Mouse (Mus musculus): ENCODE measurements around the gene Mafk.

Mafk gene

GRCm38 (mm10) chr5:139827593-139827992, 36.3 kb downstream of the Mafk start:
- peaks cover 31% of the 10 kb centered on the region for H3K36me3 ChIP-seq (ENCODE audit: insufficient read depth, low read length)
- peaks cover 40% of the 10 kb centered on the region for H3K4me1 ChIP-seq (replicated peaks; ENCODE audit: low read depth, low read length)
- no peaks in the 10 kb centered on the region for H3K9me3 ChIP-seq (ENCODE audit: low read length)
- no peak overlapping the region for H3K4me3 ChIP-seq (replicated peaks; ENCODE audit: low read length)
- no peak for TF ChIP-seq NANOG (IDR thresholded peaks at IDR 0.05; ENCODE audit: borderline replicate concordance, low read length)
- TF ChIP-seq CTCF (conservative IDR thresholded peaks at IDR 0.05; ENCODE audit: low read length) = peak; percentile 81
- no peak for TF ChIP-seq POU5F1 (IDR thresholded peaks at IDR 0.05; ENCODE audit: borderline replicate concordance, low read length)
- H3K27me3 ChIP-seq (ENCODE audit: insufficient read depth, low read length) = no peaks in the 10 kb centered on the region

- Histone ChIP-seq H3K27me3 (ENCODE audit: insufficient read depth, low read length) (no peaks in the 10 kb centered on the region), H3K4me3 (replicated peaks; ENCODE audit: low read length) (no peak overlapping the region), H3K4me1 (replicated peaks; ENCODE audit: low read depth, low read length) (peaks cover 25% of the 10 kb centered on the region), H3K36me3 (ENCODE audit: insufficient read depth, low read length) (peaks cover 14% of the 10 kb centered on the region), H3K9me3 (ENCODE audit: low read length) (no peaks in the 10 kb centered on the region)
- TF ChIP-seq NANOG (IDR thresholded peaks at IDR 0.05; ENCODE audit: borderline replicate concordance, low read length) = no peak
- no peak for TF ChIP-seq POU5F1 (IDR thresholded peaks at IDR 0.05; ENCODE audit: borderline replicate concordance, low read length)
- TF ChIP-seq CTCF (conservative IDR thresholded peaks at IDR 0.05; ENCODE audit: low read length) = no peak
These were observed 38.1 kb downstream of the Mafk start for GRCm38 (mm10) chr5:139829384-139829783.

GRCm38 (mm10) chr5:139830734-139831133, 39.4 kb downstream of the Mafk start:
- peaks cover 2% of the 10 kb centered on the region; the same call in 1 of the 2 replicates for H3K36me3 ChIP-seq (ENCODE audit: insufficient read depth, low read length)
- H3K4me3 ChIP-seq (replicated peaks; ENCODE audit: low read length) = peak overlapping the region; percentile 29; the same call in 1 of the 2 replicates
- TF ChIP-seq NANOG (IDR thresholded peaks at IDR 0.05; ENCODE audit: borderline replicate concordance, low read length) = no peak
- H3K27me3 ChIP-seq (ENCODE audit: insufficient read depth, low read length) = no peaks in the 10 kb centered on the region
- H3K4me1 ChIP-seq (replicated peaks; ENCODE audit: low read depth, low read length) = peaks cover 13% of the 10 kb centered on the region
- no peaks in the 10 kb centered on the region for H3K9me3 ChIP-seq (ENCODE audit: low read length)

DNA sequence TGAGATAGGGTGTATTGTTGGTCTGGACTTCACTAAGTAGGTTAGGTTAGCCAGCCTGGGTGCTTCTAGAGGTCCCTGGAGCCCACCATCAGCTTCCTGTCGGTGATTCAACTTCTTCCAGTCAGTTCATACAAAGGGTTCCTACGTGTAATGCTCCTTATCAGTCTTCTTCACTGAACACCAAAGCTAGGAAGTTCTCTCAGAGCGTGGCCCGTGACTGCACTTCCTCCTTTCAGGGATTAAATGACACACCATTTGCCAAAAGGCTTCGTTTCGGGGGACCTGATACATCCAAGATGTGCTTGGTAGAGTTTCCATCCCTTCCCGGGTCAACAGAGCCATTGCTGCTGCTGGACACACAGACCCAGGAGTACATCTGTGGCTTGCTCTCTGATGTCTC, 40.8 kb downstream of the Mafk start:
- H3K9me3 ChIP-seq (ENCODE audit: low read length) = no peaks in the 10 kb centered on the region
- H3K4me3 ChIP-seq (replicated peaks; ENCODE audit: low read length) = no peak overlapping the region
- no peaks in the 10 kb centered on the region for H3K36me3 ChIP-seq (ENCODE audit: insufficient read depth, low read length)
- peaks cover 9% of the 10 kb centered on the region; the same call in 1 of the 2 replicates for H3K4me1 ChIP-seq (replicated peaks; ENCODE audit: low read depth, low read length)
- no peak for TF ChIP-seq CTCF (conservative IDR thresholded peaks at IDR 0.05; ENCODE audit: low read length)
- no peak for TF ChIP-seq NANOG (IDR thresholded peaks at IDR 0.05; ENCODE audit: borderline replicate concordance, low read length)
- TF ChIP-seq POU5F1 (IDR thresholded peaks at IDR 0.05; ENCODE audit: borderline replicate concordance, low read length) = no peak
- H3K27me3 ChIP-seq (ENCODE audit: insufficient read depth, low read length) = no peaks in the 10 kb centered on the region

DNA sequence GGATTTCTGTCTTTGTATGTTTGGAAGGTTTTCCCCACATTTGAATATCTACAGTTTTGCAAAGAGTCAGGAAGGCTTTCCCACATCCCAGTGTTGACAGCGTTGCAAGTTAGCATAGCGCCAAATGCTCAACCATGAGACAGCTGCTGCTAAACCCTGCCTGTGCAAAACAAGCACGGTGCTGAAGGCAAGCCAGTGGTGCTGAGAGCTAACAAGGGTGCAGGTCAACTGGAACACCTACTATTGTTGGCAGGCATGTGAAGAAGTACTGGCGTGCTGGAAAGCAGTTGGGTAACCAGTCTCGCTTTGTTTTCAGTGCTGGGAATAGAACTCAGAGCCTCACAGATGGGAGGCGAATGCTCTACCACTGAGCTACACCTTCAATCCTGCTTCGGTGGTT, 44.4 kb downstream of the Mafk start:
- H3K36me3 ChIP-seq (ENCODE audit: insufficient read depth, low read length) = no peaks in the 10 kb centered on the region
- H3K4me3 ChIP-seq (replicated peaks; ENCODE audit: low read length) = no peak overlapping the region
- no peaks in the 10 kb centered on the region for H3K27me3 ChIP-seq (ENCODE audit: insufficient read depth, low read length)
- no peaks in the 10 kb centered on the region for H3K9me3 ChIP-seq (ENCODE audit: low read length)
- peaks cover 7% of the 10 kb centered on the region; the same call in 1 of the 2 replicates for H3K4me1 ChIP-seq (replicated peaks; ENCODE audit: low read depth, low read length)
- TF ChIP-seq POU5F1 (IDR thresholded peaks at IDR 0.05; ENCODE audit: borderline replicate concordance, low read length) (no peak), CTCF (conservative IDR thresholded peaks at IDR 0.05; ENCODE audit: low read length) (no peak), NANOG (IDR thresholded peaks at IDR 0.05; ENCODE audit: borderline replicate concordance, low read length) (no peak)

- H3K4me1 ChIP-seq (replicated peaks; ENCODE audit: low read depth, low read length) = no peaks in the 10 kb centered on the region
- TF ChIP-seq CTCF (conservative IDR thresholded peaks at IDR 0.05; ENCODE audit: low read length) (peak; percentile 37), NANOG (IDR thresholded peaks at IDR 0.05; ENCODE audit: borderline replicate concordance, low read length) (no peak)
- H3K36me3 ChIP-seq (ENCODE audit: insufficient read depth, low read length) = no peaks in the 10 kb centered on the region
- no peaks in the 10 kb centered on the region for H3K9me3 ChIP-seq (ENCODE audit: low read length)
- H3K27me3 ChIP-seq (ENCODE audit: insufficient read depth, low read length) = peaks cover 14% of the 10 kb centered on the region
- no peak overlapping the region for H3K4me3 ChIP-seq (replicated peaks; ENCODE audit: low read length)
These were observed 47.2 kb downstream of the Mafk start for GRCm38 (mm10) chr5:139838476-139838892.

DNA sequence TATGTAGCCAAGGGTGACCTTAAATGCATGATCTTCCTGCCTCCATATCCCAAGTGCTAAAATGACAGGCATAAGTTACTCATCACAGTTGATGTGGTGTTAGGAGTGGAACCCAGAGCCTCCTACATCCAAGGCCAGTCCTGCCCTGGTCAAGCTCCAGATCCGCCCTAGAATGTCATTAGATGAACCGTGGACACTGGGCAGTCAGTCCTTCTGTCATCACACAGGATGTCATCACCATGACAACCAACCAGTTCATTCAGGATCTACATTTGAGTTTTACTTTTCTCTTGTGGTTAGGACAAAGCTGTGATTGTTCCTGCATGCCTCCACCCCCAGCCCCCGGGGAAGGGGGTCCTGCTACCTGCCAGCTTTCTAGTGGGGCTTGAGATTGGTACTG, 47.8 kb downstream of the Mafk start:
- no peak overlapping the region for H3K4me3 ChIP-seq (replicated peaks; ENCODE audit: low read length)
- TF ChIP-seq POU5F1 (IDR thresholded peaks at IDR 0.05; ENCODE audit: borderline replicate concordance, low read length) = no peak
- no peak for TF ChIP-seq NANOG (IDR thresholded peaks at IDR 0.05; ENCODE audit: borderline replicate concordance, low read length)
- TF ChIP-seq CTCF (conservative IDR thresholded peaks at IDR 0.05; ENCODE audit: low read length) = no peak
- H3K36me3 ChIP-seq (ENCODE audit: insufficient read depth, low read length) = no peaks in the 10 kb centered on the region
- H3K4me1 ChIP-seq (replicated peaks; ENCODE audit: low read depth, low read length) = no peaks in the 10 kb centered on the region
- peaks cover 14% of the 10 kb centered on the region for H3K27me3 ChIP-seq (ENCODE audit: insufficient read depth, low read length)
- H3K9me3 ChIP-seq (ENCODE audit: low read length) = no peaks in the 10 kb centered on the region

DNA sequence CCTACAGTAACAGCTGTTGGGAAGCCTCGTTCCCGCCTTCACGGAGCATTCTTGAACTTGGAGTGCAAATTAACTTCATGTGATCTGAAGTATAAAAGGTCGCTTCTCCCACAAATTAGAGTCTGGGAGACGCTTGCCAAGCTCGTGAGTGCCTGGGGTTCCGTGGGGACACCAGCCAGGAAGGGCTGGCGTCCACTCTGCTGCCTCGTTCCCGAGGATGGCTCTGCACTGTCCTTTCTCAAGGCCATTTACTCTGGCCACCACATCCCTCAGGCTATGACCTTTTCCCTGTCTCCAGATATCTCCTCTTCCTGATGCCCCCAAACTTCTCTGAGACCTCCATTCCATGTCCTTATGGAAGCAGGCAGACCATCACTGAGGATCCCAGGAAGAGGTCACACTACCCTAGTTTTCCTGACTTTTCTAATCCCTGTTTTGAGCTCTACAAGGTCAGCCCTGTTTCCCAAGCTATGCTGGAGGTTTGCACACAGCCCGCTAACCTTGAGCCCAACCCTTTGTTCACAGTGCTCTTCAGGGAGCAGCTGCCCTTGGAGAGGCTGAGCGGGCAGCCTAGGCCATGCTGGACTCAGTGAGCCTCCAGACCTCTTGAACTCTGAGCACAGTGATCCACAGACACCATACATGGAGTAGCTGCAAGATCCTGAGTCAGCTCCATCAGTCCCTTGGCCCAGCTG, 58.5 kb downstream of the Mafk start:
- peaks cover 9% of the 10 kb centered on the region for H3K4me1 ChIP-seq (replicated peaks; ENCODE audit: low read depth, low read length)
- no peak for TF ChIP-seq CTCF (conservative IDR thresholded peaks at IDR 0.05; ENCODE audit: low read length)
- TF ChIP-seq NANOG (IDR thresholded peaks at IDR 0.05; ENCODE audit: borderline replicate concordance, low read length) = no peak
- TF ChIP-seq POU5F1 (IDR thresholded peaks at IDR 0.05; ENCODE audit: borderline replicate concordance, low read length) = no peak
- H3K4me3 ChIP-seq (replicated peaks; ENCODE audit: low read length) = no peak overlapping the region
- H3K9me3 ChIP-seq (ENCODE audit: low read length) = peaks cover 13% of the 10 kb centered on the region; the same call in 1 of the 2 replicates
- H3K36me3 ChIP-seq (ENCODE audit: insufficient read depth, low read length) = no peaks in the 10 kb centered on the region
- H3K27me3 ChIP-seq (ENCODE audit: insufficient read depth, low read length) = peaks cover 11% of the 10 kb centered on the region

Data from E14TG2a.4 (cell line).